Mouse (Mus musculus) MEL (cell line): ENCODE data around the gene Gm12830. TPM values are rescaled to one million over a fixed set of nuclear protein-coding genes. Genes with fewer than 3 reads are reported as not detected.

Experiments used
- DNase-seq: peaks from one replicate; pipeline ENCODE4 v3.0.0; 2011; ENCODE audit warnings: low read depth, low spot score
- H3K27ac ChIP-seq: 2 replicates; pipeline ENCODE4 v1.5.1; 2012; ENCODE audit warnings: low read depth, mild to moderate bottlenecking, control low read depth, low read length, moderate library complexity; ENCODE audit not compliant: control insufficient read depth
- H3K27me3 ChIP-seq, 2 experiments: fragments of 150-350 bp in 1 of 2; sonication (generic) in 1 of 2; 2 replicates each; pipeline ENCODE4 v1.6.1; 2012; ENCODE audit warnings: low read length in 2 of 2, mild to moderate bottlenecking in 2 of 2, improper control_type of control experiment in 1 of 2, moderate library complexity in 1 of 2; ENCODE audit not compliant: insufficient read depth in 2 of 2, control insufficient read depth in 1 of 2
- H3K36me3 ChIP-seq, 2 experiments: 2 replicates each; pipeline ENCODE4 v1.6.1; 2012 to 2014; ENCODE audit warnings: low read length in 2 of 2, improper control_type of control experiment in 1 of 2, inconsistent platforms in 1 of 2, mild to moderate bottlenecking in 1 of 2; ENCODE audit not compliant: insufficient read depth in 2 of 2, control insufficient read depth in 1 of 2
- H3K4me1 ChIP-seq, 2 experiments: fragments of 150-350 bp in 1 of 2; sonication (generic) in 1 of 2; 2 replicates each; pipeline ENCODE4 v1.6.1; 2012; ENCODE audit warnings: low read length in 2 of 2, improper control_type of control experiment in 1 of 2, mild to moderate bottlenecking in 1 of 2; ENCODE audit not compliant: insufficient read depth in 2 of 2, control insufficient read depth in 1 of 2
- H3K4me3 ChIP-seq, 2 experiments: fragments of 150-350 bp in 1 of 2; sonication (generic) in 1 of 2; 2 replicates each; pipeline ENCODE4 v1.5.1; 2012; ENCODE audit warnings: low read depth in 2 of 2, low read length in 2 of 2, mild to moderate bottlenecking in 2 of 2, moderate library complexity in 2 of 2, control low read depth in 1 of 2, improper control_type of control experiment in 1 of 2; ENCODE audit not compliant: control insufficient read depth in 1 of 2, insufficient read depth in 1 of 2
- H3K79me2 ChIP-seq: 2 replicates; pipeline ENCODE4 v1.6.1; 2012; ENCODE audit warnings: mild to moderate bottlenecking, low read length, moderate library complexity; ENCODE audit not compliant: control insufficient read depth, poor library complexity, insufficient read depth
- H3K9ac ChIP-seq: 2 replicates; pipeline ENCODE4 v1.6.1; 2012; ENCODE audit warnings: low read depth, mild to moderate bottlenecking, control low read depth, low read length, moderate library complexity; ENCODE audit not compliant: control insufficient read depth, poor library complexity, severe bottlenecking
- H3K9me3 ChIP-seq: fragments of 150-350 bp; sonication (generic); replicated peaks from 2 replicates; pipeline ENCODE4 v1.6.1; 2012; ENCODE audit warnings: mild to moderate bottlenecking, low read length, improper control_type of control experiment, moderate library complexity; ENCODE audit not compliant: insufficient read depth
- HCFC1 ChIP-seq: IDR thresholded peaks from 2 replicates; pipeline ENCODE4 v1.6.1; 2012; ENCODE audit warnings: low read depth, mild to moderate bottlenecking, inconsistent platforms, low read length, improper control_type of control experiment, moderate library complexity
- MAFK ChIP-seq: IDR thresholded peaks from 2 replicates; pipeline ENCODE4 v1.6.1; 2011; ENCODE audit warnings: low read depth, mild to moderate bottlenecking, low read length, improper control_type of control experiment, borderline replicate concordance
- MEF2A ChIP-seq: IDR thresholded peaks from 2 replicates; pipeline ENCODE4 v1.6.1; 2014; ENCODE audit warnings: low read depth, mild to moderate bottlenecking, inconsistent platforms, low read length, improper control_type of control experiment; ENCODE audit not compliant: poor library complexity, insufficient replicate concordance, severe bottlenecking; ENCODE audit errors: extremely low read depth
- RAD21 ChIP-seq: IDR thresholded peaks from 2 replicates; pipeline ENCODE4 v1.6.1; 2011; ENCODE audit warnings: mild to moderate bottlenecking, low read depth, low read length, improper control_type of control experiment
- SMC3 ChIP-seq: IDR thresholded peaks from 2 replicates; pipeline ENCODE4 v1.6.1; 2011; ENCODE audit warnings: low read depth, low read length, improper control_type of control experiment
- UBTF ChIP-seq: IDR thresholded peaks from 2 replicates; pipeline ENCODE4 v1.6.1; 2012; ENCODE audit warnings: low read depth, mild to moderate bottlenecking, inconsistent platforms, low read length, improper control_type of control experiment, moderate library complexity, borderline replicate concordance; ENCODE audit not compliant: insufficient read depth
- polyA plus RNA-seq, 2 experiments: library from polyadenylated mRNA; stranded (reverse) in 1 of 2; unstranded in 1 of 2; fragments of >175 nt in 1 of 2; fragments of >200 nt in 1 of 2; gene quantifications; 2 replicates each; pipeline versions ENCODE4 v1.2.1 to v1.2.4; 2012; ENCODE audit warnings: low replicate concordance in 2 of 2, low read depth in 1 of 2; ENCODE audit not compliant: insufficient read length in 2 of 2, insufficient read depth in 1 of 2, missing spikeins in 1 of 2
- total RNA-seq: library from RNA; depleted of rRNA; stranded (reverse); fragments of 300-350 nt; gene quantifications from 2 replicates; pipeline ENCODE4 v1.2.3, GENCODE M21; 2012

Gene Gm12830
- total and polyA plus RNA-seq, 3 experiments, result not detected

- Histone ChIP-seq H3K27me3 (no peaks in the 10 kb centered on the region), H3K36me3 (no peaks in the 10 kb centered on the region), H3K9me3 (no peaks in the 10 kb centered on the region), H3K9ac (no peak overlapping the region), H3K79me2 (no peaks in the 10 kb centered on the region), H3K27ac (no peak overlapping the region), H3K4me3 (no peak overlapping the region), H3K4me1 (no peaks in the 10 kb centered on the region)
- DNase-seq, result no peak
- TF ChIP-seq MEF2A (no peak), RAD21 (no peak), HCFC1 (no peak)
Measured at GRCm38 (mm10) chr4:114804096-114804495, 17.4 kb upstream of the Gm12830 start.

DNA sequence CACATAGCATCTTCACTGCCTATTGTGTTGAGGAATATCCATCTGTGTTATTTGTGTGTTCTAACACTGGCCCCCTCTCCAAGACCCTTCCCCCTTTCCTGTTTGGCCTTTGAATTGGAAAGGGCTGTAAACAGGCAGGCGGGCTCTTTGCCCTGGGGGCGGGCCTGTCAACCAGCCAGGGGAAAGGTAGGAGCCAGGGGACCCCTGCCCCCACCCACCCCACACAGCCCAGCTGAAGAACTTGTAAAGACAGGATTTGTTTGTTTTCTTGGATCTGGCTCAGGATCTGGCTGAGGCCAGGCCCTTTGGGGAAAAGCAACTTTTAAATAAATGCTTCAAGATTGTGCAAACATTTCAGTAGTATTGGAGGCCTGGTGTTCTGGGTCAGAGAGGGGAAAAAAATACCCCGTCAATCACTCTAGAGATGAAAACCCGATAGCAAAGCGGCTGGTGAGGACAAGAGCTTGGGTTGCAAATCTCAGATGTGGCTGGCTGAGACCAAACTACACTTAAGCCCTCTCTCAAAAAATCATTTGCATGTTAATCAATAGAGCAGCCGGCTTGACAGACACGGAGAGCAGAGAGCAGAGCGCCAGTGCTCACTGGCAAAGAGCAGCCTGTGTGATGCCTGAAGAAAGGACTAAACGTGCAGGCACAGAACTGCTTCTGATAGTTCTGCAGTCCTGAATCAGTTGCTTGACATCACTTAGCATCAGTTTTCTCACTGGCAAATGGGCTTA, 2.4 kb upstream of the Gm12830 start:
- TF ChIP-seq MAFK (no peak), SMC3 (no peak)
- Histone ChIP-seq H3K27ac (no peak overlapping the region), H3K4me3 (no peak overlapping the region), H3K27me3 (no peaks in the 10 kb centered on the region), H3K4me1 (no peaks in the 10 kb centered on the region), H3K36me3 (no peaks in the 10 kb centered on the region), H3K9ac (no peak overlapping the region), H3K79me2 (no peaks in the 10 kb centered on the region), H3K9me3 (no peaks in the 10 kb centered on the region)
- DNase-seq, result no peak

DNA sequence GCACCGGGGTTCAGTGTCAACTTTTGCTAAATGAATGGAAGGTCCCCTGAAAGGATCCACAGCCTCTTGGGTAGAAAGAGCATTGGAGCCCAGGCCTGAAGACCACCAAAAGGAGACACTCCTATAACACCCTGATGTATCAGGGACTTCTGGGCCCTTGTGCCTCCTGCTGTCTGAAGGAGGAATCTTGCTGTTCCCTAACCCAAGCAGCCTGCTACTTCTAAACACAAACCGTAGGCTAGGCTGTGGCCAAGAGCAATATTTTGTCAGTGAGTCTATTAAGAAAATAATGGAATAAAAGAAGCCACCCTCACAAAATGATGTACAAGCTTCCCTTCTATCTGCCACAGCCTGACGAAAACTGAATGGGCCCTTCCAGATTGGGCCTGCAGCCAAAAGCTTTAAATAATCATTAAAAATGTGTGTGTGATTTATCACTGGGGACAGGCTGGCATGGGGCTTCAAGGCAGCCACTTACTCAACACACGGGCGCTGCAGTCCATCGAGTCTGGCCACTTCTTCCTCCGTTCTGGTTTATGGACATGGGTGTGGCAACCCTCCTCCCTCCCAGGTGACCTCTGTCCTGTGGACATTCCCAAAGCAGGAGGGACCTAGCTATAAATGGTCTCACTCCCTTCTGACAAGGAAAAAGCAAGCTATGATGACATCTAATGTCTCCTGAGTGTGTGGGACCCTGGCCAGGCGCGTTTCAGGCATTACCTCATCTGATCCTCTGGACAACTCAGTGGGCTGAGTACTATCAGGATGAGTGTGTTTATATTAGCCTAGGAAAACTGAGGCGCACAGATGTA, 13.5 kb downstream of the Gm12830 start:
- TF ChIP-seq UBTF (no peak), RAD21 (no peak)

More for the DNA sequence above, 13.5 kb downstream of the Gm12830 start:
- Histone ChIP-seq H3K79me2 (no peaks in the 10 kb centered on the region), H3K36me3 (no peaks in the 10 kb centered on the region), H3K9ac (no peak overlapping the region), H3K4me3 (no peak overlapping the region), H3K4me1 (no peaks in the 10 kb centered on the region), H3K27me3 (no peaks in the 10 kb centered on the region), H3K9me3 (no peaks in the 10 kb centered on the region), H3K27ac (no peak overlapping the region)
- DNase-seq, result no peak
